Mouse (Mus musculus): ENCODE results near the gene Sp6.

Gene Sp6

DNA sequence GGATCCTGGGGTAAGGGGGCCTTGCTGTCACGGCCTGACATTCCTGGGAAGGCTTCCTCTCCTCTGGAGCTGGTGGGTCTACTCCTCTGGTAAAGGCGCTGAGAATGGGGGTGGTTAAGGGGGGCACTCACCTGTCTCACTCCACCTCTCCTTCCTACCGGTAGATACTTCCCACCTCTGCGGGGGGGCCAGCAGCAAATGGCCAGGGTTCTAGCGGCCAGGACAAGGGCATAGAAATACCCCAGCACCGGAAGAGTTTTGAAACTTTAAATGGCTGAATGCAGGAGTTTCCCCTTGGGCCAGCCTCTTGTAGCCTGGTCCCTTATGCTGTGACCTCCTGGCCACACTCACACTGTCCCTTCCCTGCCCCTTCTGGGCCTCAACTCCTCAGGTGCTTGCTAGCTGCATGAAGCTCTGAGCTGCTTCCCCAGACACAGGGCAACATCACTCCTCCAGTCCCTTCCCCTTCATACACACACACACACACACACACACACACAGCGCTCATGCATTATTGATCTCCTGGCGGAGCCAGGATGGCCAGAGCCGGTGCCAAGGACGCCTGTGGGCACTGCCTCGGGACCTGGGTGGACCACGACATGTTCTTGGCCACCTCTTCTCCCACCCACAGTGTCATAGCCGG is 37.9 kb downstream of the Sp6 start:
- intact Hi-C loops (cut with DNase I), result no loop called here

DNA sequence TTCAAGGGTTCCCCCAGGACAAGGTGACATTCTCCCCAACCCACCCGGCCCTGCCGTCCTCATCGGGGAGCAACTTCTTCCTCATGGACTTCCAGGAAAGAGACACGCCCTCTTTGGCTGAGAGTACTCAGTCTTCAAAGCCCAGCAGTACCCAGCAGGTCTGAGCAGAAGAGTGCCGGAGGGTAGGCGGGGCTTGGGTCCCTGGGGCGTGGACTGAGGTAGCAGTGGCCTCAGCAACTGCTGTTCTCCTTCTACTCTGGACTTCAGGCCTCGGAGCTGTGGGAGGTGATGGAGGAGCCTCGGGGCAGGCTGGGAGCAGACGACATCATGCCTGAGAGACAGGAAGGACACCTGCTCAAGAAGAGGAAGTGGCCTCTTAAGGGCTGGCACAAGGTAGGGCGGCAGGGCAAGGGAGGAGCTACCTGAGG is 39.0 kb downstream of the Sp6 start:
- intact Hi-C loops (cut with DNase I), result no loop called here

DNA sequence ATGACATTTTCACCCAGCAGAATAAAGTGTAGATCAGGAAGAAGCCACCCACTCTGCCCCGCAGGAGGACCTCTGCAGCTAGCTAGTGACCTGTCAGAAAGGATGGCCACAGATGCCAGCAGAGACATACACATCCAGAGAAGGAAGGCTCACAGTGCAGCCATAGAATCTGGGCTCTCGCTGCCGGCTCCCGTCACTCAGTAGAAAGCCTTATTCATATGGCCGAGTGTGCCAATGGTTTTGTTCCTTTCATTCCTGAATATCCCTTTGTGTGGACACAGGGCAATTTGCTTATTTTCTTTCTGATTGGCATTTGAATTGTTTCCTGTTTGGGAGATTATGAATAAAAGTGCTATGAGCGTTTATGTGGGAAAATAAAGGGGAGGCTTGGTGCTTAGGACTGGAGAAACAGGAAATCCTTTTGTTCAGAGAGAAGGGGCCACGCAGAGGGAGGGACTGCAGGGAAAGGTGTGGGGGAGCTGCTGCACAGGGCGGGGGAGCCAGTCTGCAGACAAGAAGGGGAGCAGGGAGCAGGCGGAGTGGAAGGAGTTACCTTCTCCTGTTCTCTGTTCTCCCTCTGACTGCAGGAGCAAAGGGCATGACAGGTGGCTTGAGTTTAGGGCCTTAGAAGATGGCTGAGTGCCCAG is 50.2 kb downstream of the Sp6 start:
- intact Hi-C loops (cut with DNase I), result no loop called here

DNA sequence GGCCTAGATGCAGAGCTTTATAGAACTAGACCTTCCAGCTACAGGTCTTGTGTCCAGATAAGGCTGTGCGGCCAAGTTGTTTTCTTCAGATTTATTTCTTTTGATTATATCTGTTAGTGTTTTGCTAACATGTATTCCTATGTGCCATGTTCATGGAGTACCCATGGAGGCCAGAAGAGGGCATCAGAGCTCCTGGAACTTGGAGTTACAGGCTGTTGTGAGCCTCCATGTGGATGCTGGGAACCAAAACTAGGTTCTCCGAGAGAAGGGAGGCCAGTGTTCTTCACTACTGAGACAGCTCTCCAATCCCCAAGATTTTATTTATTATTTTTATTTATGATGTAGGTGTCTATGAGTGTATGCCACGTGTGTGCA is 50.7 kb downstream of the Sp6 start:
- intact Hi-C loops (cut with DNase I), result no loop called here

DNA sequence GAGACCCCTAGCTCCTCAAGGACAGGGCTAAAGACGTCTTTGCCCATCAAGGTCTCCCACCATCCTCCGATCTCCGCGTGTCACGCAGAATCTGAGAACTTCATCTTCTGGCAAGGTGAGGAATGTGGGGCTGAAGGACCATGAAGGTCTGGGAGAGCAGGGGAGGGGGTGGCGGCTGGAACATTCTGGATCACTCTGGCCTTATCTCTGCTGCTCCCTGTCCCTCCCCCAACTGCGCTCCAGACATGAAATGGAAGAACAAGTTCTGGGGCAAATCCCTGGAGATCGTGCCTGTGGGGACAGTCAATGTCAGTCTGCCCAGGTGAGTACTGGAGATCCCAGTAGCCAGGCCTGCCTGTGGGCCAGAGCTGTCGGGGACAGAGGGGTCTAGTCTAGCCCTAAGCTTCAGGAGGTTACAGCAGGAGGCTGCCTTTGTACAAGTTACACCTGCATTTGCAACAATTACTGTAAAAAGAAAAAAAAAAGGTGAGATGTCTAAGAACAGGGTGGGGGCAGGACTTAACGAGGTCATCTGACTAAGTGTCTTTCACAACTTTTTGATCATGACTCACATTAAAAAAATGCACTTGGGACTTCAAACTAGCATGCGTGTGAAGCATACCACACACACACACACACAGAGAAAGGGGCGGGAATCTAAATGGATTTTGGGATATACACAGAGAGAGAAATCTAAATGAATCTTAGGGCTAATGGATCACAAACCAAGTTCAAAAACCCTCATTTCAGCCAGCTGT is 52.5 kb downstream of the Sp6 start:
- intact Hi-C loops (cut with DNase I), result no loop called here

DNA sequence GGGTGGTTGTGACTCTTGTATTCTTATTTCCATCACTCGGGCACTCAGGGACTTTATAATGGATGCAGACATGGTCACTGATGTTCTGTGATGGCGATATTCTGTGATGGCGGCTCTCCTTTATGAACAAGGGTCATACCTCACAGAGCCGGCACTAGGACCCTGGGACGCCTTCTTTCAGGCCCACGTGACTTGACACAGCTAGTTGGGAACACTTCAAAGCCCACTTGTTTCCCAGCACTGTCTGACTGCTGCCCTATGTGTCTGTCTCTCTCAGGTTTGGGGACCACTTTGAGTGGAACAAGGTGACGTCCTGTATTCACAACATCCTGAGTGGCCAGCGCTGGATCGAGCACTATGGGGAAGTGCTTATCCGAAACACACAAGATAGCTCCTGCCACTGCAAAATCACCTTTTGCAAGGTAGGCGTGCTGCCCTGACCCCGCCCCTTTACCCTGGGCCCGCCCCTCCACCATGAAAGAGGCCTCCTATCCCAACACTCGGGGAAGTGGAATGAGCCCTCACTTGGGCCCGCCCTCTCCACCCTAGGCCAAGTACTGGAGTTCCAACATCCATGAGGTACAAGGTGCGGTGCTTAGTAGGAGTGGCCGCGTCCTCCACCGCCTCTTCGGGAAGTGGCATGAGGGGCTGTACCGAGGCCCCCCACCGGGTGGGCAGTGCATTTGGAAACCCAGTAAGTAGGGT is 53.6 kb downstream of the Sp6 start:
- intact Hi-C loops (cut with DNase I), result no loop called here

DNA sequence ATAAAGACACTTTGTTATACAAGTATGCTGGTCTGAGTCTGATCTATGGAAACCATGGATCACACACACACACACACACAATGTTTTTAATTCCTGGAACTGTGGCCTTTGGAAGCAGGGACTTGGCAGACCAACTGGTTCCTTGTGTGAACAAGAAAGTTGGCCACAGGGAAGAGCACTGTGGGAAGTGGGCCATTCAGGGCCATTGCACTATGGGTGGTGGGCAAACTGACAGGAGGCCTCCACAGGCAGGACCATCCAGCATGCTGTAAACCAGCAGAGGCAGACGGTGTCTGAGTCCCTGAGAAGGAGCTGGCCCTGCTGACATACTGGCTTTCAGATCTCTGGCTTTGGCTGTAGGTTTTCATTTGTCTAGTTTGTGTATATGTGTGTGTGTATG is 56.1 kb downstream of the Sp6 start:
- intact Hi-C loops (cut with DNase I), result no loop called here

DNA sequence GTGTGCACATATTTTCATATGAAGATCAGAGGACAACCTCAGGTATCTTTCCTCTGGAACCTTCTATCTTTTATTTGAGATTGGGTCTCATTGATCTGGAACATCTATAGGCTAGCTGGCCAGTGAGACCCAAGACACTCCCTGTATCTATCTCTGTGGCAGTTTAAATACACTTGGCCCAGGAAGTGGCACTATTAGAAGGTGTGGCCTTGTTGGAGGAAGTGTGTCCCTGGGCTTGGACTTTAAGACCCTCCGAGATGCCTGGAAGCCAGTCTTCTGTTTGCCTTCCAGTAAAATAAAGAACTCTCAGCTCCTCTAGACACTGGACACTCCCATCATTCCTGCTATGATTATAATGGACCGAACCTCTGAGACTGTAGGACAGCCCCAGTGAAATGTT is 56.6 kb downstream of the Sp6 start:
- intact Hi-C loops (cut with DNase I), result no loop called here

DNA sequence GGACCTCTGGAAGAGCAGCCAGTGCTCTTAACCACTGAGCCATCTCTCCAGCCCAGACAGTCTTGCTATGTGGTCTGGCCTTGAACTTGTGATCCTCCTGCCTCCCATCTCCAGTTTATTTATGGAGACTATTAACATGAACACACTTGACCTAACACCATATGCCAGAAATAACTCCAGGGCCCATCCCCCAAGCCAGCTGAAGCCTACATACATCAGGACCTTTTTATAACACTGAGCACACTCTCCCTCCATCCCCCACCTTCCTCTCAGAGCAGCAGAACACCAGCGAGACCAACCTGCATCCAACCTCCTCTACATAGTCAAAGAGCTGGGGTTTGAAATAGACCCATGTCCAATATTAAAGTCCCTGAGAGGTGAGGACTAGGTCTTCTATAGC is 57.9 kb downstream of the Sp6 start:
- intact Hi-C loops (cut with DNase I), result no loop called here

DNA sequence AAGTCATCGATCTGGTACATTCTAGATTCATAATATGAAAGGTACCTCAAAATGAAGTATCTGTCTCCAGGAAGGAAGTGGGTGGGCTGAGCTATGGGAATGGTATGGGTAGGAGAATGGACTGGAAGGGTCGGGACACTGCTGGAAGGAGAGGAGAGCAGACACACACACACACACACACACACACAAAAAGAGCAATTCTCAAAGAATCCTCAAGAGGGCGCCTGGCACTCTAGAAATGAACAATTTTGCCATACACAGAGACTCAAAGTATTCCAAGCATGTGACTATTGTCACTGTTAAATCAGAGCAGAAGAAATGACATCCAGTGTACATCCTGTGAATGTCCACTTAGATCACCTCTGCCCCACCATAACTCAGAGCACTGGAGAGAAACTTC is 59.3 kb downstream of the Sp6 start:
- intact Hi-C loops (cut with DNase I), result no loop called here

DNA sequence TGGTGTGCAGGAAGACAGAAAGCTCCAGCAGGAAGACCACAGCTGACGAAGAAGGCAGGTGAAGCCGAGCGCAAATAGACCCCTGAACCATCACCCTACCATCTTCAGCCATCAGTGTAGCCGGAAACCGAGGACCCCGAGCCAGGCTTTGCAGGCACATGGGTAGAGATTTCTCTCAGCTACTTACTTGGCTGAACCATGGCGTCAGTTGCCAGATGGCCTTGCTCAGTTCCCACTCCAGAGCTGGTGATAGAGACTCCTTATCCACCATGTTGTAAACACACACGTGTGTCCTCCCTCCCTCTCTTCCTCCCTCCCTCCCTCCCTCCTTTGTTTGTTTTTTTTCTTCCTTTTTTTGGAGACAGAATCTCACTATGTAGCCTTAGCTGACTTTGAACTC is 61.0 kb downstream of the Sp6 start:
- intact Hi-C loops (cut with DNase I), result no loop called here

Small RNA genes lying within 50 kb of the gene (microRNA-seq; reads per million reads assigned to microRNA genes)
- gene Mir8103, result 0.12 to 1.1 reads per million in 2 experiments

All from adrenal gland (tissue).